Comparison of ENCODE assay signal across 17 mouse cellular contexts in genomic region chr4:139828871-139829590, GRCm38 (mm10). TPM values are rescaled to one million over a fixed set of nuclear protein-coding genes. Genes with fewer than 3 reads are reported as not detected.
A peak's percentile ranks its signal among the peaks of the same experiment; 100 is the strongest.
DNase-seq lines count a peak whose midpoint lies in the region; ATAC-seq and TF ChIP-seq lines count a peak whose summit lies in the region.
"Had no signal": no experiment of that assay in that cellular context is flagged by ENCODE, and none has a peak within 500 bp of the region (broad histone marks: within the 10 kb centered on the region; RNA-seq: fewer than 3 reads in every experiment).

No protein-coding gene starts in this region.

- no peak for ATAC-seq in hindbrain, postnatal 0 days
- no peak for ATAC-seq in embryonic facial prominence, embryonic 12.5 days (ENCODE audit: insufficient number of reproducible peaks, insufficient read depth, low FRiP score, low TSS enrichment)
- ATAC-seq in midbrain, embryonic 12.5 days (ENCODE audit: low FRiP score, low read depth): no peak

- TF ChIP-seq CTCF in hindbrain, postnatal 0 days (IDR thresholded peaks at IDR 0.05; ENCODE audit: low read depth): no peak

- no peak overlapping the region for H3K4me2 ChIP-seq in hindbrain, postnatal 0 days (ENCODE audit: low read depth, low read length)
- H3K4me2 ChIP-seq in embryonic facial prominence, embryonic 12.5 days (replicated peaks): peak overlapping the region; percentile 11
- peak overlapping the region; percentile 61 for H3K4me2 ChIP-seq in midbrain, embryonic 12.5 days (replicated peaks)
- H3K4me2 ChIP-seq: heart, embryonic 11.5 days; liver, embryonic 11.5 days had no signal

- no peak overlapping the region for H3K27ac ChIP-seq in hindbrain, embryonic 10.5 days
- no peak overlapping the region for H3K27ac ChIP-seq in hindbrain, postnatal 0 days
- no peak overlapping the region for H3K27ac ChIP-seq in embryonic facial prominence, embryonic 12.5 days
- no peak overlapping the region for H3K27ac ChIP-seq in midbrain, embryonic 12.5 days (replicated peaks)
- H3K27ac ChIP-seq: stomach, postnatal 0 days had no signal

- peak overlapping the region; percentile 67 for H3K4me3 ChIP-seq in hindbrain, embryonic 10.5 days
- H3K4me3 ChIP-seq in hindbrain, postnatal 0 days (ENCODE audit: low read length): no peak overlapping the region
- no peak overlapping the region for H3K4me3 ChIP-seq in embryonic facial prominence, embryonic 12.5 days
- peak overlapping the region; percentile 54 for H3K4me3 ChIP-seq in midbrain, embryonic 12.5 days

- peaks cover 98% of the 10 kb centered on the region for H3K4me1 ChIP-seq in hindbrain, embryonic 10.5 days (replicated peaks)
- H3K4me1 ChIP-seq in hindbrain, postnatal 0 days (ENCODE audit: insufficient read depth, low read length): no peaks in the 10 kb centered on the region
- peaks cover 10% of the 10 kb centered on the region for H3K4me1 ChIP-seq in embryonic facial prominence, embryonic 12.5 days
- peaks cover 67% of the 10 kb centered on the region for H3K4me1 ChIP-seq in midbrain, embryonic 12.5 days

- no peaks in the 10 kb centered on the region for H3K9me3 ChIP-seq in hindbrain, embryonic 10.5 days
- H3K9me3 ChIP-seq in hindbrain, postnatal 0 days (ENCODE audit: low read length): no peaks in the 10 kb centered on the region
- no peaks in the 10 kb centered on the region for H3K9me3 ChIP-seq in embryonic facial prominence, embryonic 12.5 days
- no peaks in the 10 kb centered on the region for H3K9me3 ChIP-seq in midbrain, embryonic 12.5 days

- peak; percentile 44 for DNase-seq in hindbrain, embryonic 10.5 days (ENCODE audit: low spot score)
- no peak for DNase-seq in hindbrain, postnatal 0 days (ENCODE audit: low spot score)
- peak; percentile 70 for DNase-seq in thymus, postnatal 14 days
- no peak for DNase-seq in ovary, postnatal 36 days (ENCODE audit: low spot score)
- DNase-seq in urinary bladder, adult 18-20 months (ENCODE audit: low spot score in 2 of 2): no peak
- DNase-seq in urinary bladder, postnatal 10 days (ENCODE audit: low spot score): no peak
- DNase-seq: cerebellum, postnatal 14 days; heart, postnatal 4 days; kidney, adult 18-20 months; kidney, postnatal 4 days; lung, postnatal 36 days; spleen, adult 18-20 months had no signal

- WGBS in hindbrain, embryonic 10.5 days: 9% methylated on average over 16 of the region's 16 CpGs
- WGBS in hindbrain, postnatal 0 days: 22% methylated on average over 16 of the region's 16 CpGs
- WGBS in embryonic facial prominence, embryonic 12.5 days: 14% methylated on average over 16 of the region's 16 CpGs
- 14% methylated on average over 16 of the region's 16 CpGs for WGBS in midbrain, embryonic 12.5 days

- peaks cover 100% of the 10 kb centered on the region for H3K27me3 ChIP-seq in hindbrain, embryonic 10.5 days (ENCODE audit: insufficient read depth, poor library complexity, severe bottlenecking)
- H3K27me3 ChIP-seq in hindbrain, postnatal 0 days (ENCODE audit: insufficient read depth, low read length): peaks cover 74% of the 10 kb centered on the region
- peaks cover 95% of the 10 kb centered on the region for H3K27me3 ChIP-seq in embryonic facial prominence, embryonic 12.5 days
- H3K27me3 ChIP-seq in midbrain, embryonic 12.5 days: peaks cover 95% of the 10 kb centered on the region

- peaks cover 18% of the 10 kb centered on the region for H3K36me3 ChIP-seq in hindbrain, embryonic 10.5 days
- H3K36me3 ChIP-seq in hindbrain, postnatal 0 days (ENCODE audit: insufficient read depth, low read length): no peaks in the 10 kb centered on the region
- no peaks in the 10 kb centered on the region for H3K36me3 ChIP-seq in embryonic facial prominence, embryonic 12.5 days
- H3K36me3 ChIP-seq in midbrain, embryonic 12.5 days: 0 out of 2 replicates have a peak, but pooled peaks cover 6% of the 10 kb centered on the region

- H3K9ac ChIP-seq in hindbrain, postnatal 0 days (replicated peaks; ENCODE audit: low read length): no peak overlapping the region
- no peak overlapping the region for H3K9ac ChIP-seq in embryonic facial prominence, embryonic 12.5 days
- H3K9ac ChIP-seq in midbrain, embryonic 12.5 days (replicated peaks): peak overlapping the region; percentile 84

RNA-seq across cellular contexts. Expression of gene Pax7, which starts 4.3 kb away (rescaled TPM):
- polyA plus RNA-seq in hindbrain, embryonic 10.5 days (2016; fragmentation: Nextera tagmentation; extraction: Ambion mirVana): 2.3 and 2.6 TPM in 2 replicates
- total RNA-seq in hindbrain, postnatal 0 days (2014; rRNA removed): 2.6 and 3.6 TPM in 2 replicates
- polyA plus RNA-seq in hindbrain, postnatal 0 days (2015; fragmentation: Nextera tagmentation; extraction: Ambion mirVana): 0.30 and 0.41 TPM in 2 replicates
- polyA plus RNA-seq in embryonic facial prominence, embryonic 12.5 days (2016; fragmentation: Nextera tagmentation; extraction: Ambion mirVana): 1.3 and 1.4 TPM in 2 replicates
- polyA plus RNA-seq in midbrain, embryonic 12.5 days (2016; fragmentation: Nextera tagmentation; extraction: Ambion mirVana): 4.4 and 5.7 TPM in 2 replicates
- total RNA-seq: heart, postnatal 4 days had no signal
- polyA plus RNA-seq: stomach, postnatal 0 days had no signal

Comparison
In these comparisons a context has a peak if more than half of its experiments do, and no peak if none do; other contexts are left out.
1. DNase-seq: peak in hindbrain, embryonic 10.5 days (single experiment) and thymus, postnatal 14 days (single experiment); none in hindbrain, postnatal 0 days (single experiment), ovary, postnatal 36 days (single experiment), urinary bladder, adult 18-20 months (0 of 2) and urinary bladder, postnatal 10 days (single experiment).
2. H3K4me3 ChIP-seq: peak in hindbrain, embryonic 10.5 days (single experiment) and midbrain, embryonic 12.5 days (single experiment); none in hindbrain, postnatal 0 days (single experiment) and embryonic facial prominence, embryonic 12.5 days (single experiment).